Mouse (Mus musculus): ENCODE data around the gene Gm17606.

GRCm38 (mm10) chr14:54640946-54641304 lies at the start of gene Gm17606:
- TF ChIP-seq MAX (IDR thresholded peaks at IDR 0.05; ENCODE audit: low read depth) (no peak), POLR2A (IDR thresholded peaks at IDR 0.05; ENCODE audit: insufficient read length, low read depth) (no peak)
